In the genomic region with DNA sequence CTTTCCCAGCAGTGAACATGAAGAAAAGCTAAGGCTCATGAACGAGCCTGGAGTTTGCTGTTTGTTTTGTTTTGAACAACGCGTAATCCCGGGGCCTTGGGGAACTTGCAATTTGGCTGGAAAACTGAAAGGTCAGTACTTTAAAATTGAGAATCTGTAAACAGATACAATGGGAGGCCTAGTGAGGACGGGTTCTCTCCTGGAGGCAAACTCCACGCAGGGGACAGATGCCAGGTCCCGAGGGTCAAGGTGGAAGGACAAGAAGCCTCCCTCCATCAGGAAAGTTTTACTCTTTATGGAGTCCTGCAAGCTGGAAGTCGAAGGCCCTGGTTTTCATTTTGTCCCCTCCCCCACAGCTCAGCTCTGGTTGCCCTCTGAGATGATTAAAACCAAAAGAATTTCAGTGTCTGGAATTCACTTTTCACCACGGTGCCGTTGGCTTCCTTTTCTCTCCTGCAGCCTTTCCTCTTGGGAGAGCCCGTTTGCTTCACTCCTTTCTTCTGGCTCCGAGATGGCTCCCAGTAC, we compare ENCODE assay signal across 8 mouse cellular contexts. TPM values are rescaled to one million over a fixed set of nuclear protein-coding genes. Genes with fewer than 3 reads are reported as not detected.
DNase-seq lines count a peak whose midpoint lies in the region; ATAC-seq lines count a peak whose summit lies in the region.

No protein-coding gene starts in this region.

- H3K4me1 ChIP-seq in brown adipose tissue, adult 24 weeks (ENCODE audit: control insufficient read depth, insufficient read depth, insufficient read length, low read length), result peaks cover 22% of the 10 kb centered on the region
- H3K4me1 ChIP-seq in midbrain, embryonic 15.5 days, result peaks cover 70% of the 10 kb centered on the region

- no peaks in the 10 kb centered on the region for H3K9me3 ChIP-seq in midbrain, embryonic 15.5 days

- WGBS in midbrain, embryonic 15.5 days, result 18% methylated on average over 12 of the region's 12 CpGs

- ATAC-seq in midbrain, embryonic 15.5 days (replicated peaks), result no peak
- no peak for ATAC-seq in frontal cortex, adult (ENCODE audit: low TSS enrichment)
- ATAC-seq in inflammation-experienced regulatory T-cells, adult 6 months, result no peak

- DNase-seq in 3T3-L1 (ENCODE audit: low read depth, low spot score), result peak; percentile 98
- peak; percentile 55 to 72 for DNase-seq in heart, adult 9 months (ENCODE audit: low spot score in 2 of 2)
- peak; percentile 66 for DNase-seq in kidney, postnatal 10 days
- no peak for DNase-seq in cerebellum, postnatal 36 days

- no peak overlapping the region for H3K4me3 ChIP-seq in brown adipose tissue, adult 24 weeks (ENCODE audit: insufficient read depth, low read depth, low read length)
- H3K4me3 ChIP-seq in midbrain, embryonic 15.5 days, result no peak overlapping the region

- no peaks in the 10 kb centered on the region for H3K27me3 ChIP-seq in midbrain, embryonic 15.5 days (replicated peaks)

- H3K36me3 ChIP-seq in midbrain, embryonic 15.5 days (replicated peaks), result no peaks in the 10 kb centered on the region

- H3K4me2 ChIP-seq in midbrain, embryonic 15.5 days, result no peak overlapping the region

- H3K9ac ChIP-seq in midbrain, embryonic 15.5 days, result no peak overlapping the region

- H3K27ac ChIP-seq in brown adipose tissue, adult 24 weeks (replicated peaks; ENCODE audit: low read depth, low read length), result peak overlapping the region; percentile 81
- H3K27ac ChIP-seq in midbrain, embryonic 15.5 days, result peak overlapping the region; percentile 58

RNA-seq across cellular contexts. Expression of a gene that starts 16.7 kb away (rescaled TPM):
- 3.5 and 4.8 TPM in 2 replicates for polyA plus RNA-seq in brown adipose tissue, adult 24 weeks (2012; ENCODE audit: insufficient read depth, insufficient read length, missing spikeins)
- 7.4 and 8.3 TPM in 2 replicates for polyA plus RNA-seq in midbrain, embryonic 15.5 days (2015; fragmentation: Nextera tagmentation; extraction: Ambion mirVana)
- not detected for polyA plus RNA-seq in inflammation-experienced regulatory T-cells, adult 6 months (2017; shearing (Covaris generic))

Comparison
In these comparisons a context has a peak if more than half of its experiments do, and no peak if none do; other contexts are left out.
1. DNase-seq: peak in 3T3-L1 (single experiment), heart, adult 9 months (2 of 2) and kidney, postnatal 10 days (single experiment); none in cerebellum, postnatal 36 days (0 of 2).